Comparison of ENCODE assay signal across 8 mouse cellular contexts in the genomic region with DNA sequence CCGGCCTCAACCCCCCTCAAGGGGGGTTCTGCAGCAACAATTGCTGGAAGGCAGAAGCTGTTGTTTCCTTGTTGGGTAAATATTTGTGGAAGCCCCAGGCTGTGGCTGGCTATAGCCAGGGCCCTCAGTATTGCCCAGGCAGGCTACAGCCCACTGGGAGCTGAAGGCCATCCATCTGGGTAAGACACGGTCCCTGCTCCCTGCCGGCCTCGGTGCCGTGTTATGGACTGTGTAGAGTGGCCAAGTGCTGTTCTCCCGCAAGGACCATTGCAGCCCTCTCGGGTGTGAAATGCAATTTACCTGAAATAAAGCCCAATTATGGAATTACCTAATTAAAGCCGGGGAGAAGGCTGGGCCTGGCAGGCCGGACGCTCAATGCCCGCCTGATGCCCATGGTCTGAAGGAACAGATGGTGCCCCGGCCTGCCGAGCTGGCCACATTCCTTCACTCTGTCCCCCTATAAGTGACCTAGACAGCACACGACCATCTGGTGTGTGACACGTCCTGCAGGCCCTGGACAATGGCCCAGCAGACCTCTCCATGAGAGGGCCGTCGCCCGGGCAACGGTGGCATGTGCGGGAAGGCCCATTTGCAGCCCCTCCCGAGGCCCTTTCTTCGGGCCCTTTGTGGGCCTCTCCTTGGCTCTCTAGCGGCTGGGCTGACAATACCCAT. TPM values are rescaled to one million over a fixed set of nuclear protein-coding genes. Genes with fewer than 3 reads are reported as not detected.
A peak's percentile ranks its signal among the peaks of the same experiment; 100 is the strongest.
DNase-seq lines count a peak whose midpoint lies in the region; ATAC-seq lines count a peak whose summit lies in the region.

No protein-coding gene starts in this region.

- no peak overlapping the region for H3K9ac ChIP-seq in kidney, embryonic 16.5 days (replicated peaks; ENCODE audit: low read length)
- no peak overlapping the region for H3K9ac ChIP-seq in neural tube, embryonic 12.5 days

- H3K4me2 ChIP-seq in kidney, embryonic 16.5 days (replicated peaks; ENCODE audit: low read depth, low read length): no peak overlapping the region
- H3K4me2 ChIP-seq in neural tube, embryonic 12.5 days (replicated peaks): peak overlapping the region; percentile 24; the same call in 1 of the 2 replicates

- no peak overlapping the region for H3K4me3 ChIP-seq in kidney, embryonic 16.5 days (ENCODE audit: low read length)
- H3K4me3 ChIP-seq in hindbrain, embryonic 10.5 days: peak overlapping the region; percentile 32
- H3K4me3 ChIP-seq in neural tube, embryonic 12.5 days: no peak overlapping the region

- H3K4me1 ChIP-seq in kidney, embryonic 16.5 days (ENCODE audit: insufficient read depth, low read length): peaks cover 4% of the 10 kb centered on the region; the same call in 1 of the 2 replicates
- peaks cover 46% of the 10 kb centered on the region for H3K4me1 ChIP-seq in hindbrain, embryonic 10.5 days (replicated peaks)
- peaks cover 30% of the 10 kb centered on the region for H3K4me1 ChIP-seq in neural tube, embryonic 12.5 days

- no peaks in the 10 kb centered on the region for H3K36me3 ChIP-seq in kidney, embryonic 16.5 days (ENCODE audit: insufficient read depth, low read length)
- no peaks in the 10 kb centered on the region for H3K36me3 ChIP-seq in hindbrain, embryonic 10.5 days
- H3K36me3 ChIP-seq in neural tube, embryonic 12.5 days: no peaks in the 10 kb centered on the region

- no peaks in the 10 kb centered on the region for H3K27me3 ChIP-seq in kidney, embryonic 16.5 days (ENCODE audit: insufficient read depth, low read length)
- peaks cover 82% of the 10 kb centered on the region for H3K27me3 ChIP-seq in hindbrain, embryonic 10.5 days (ENCODE audit: insufficient read depth, poor library complexity, severe bottlenecking)
- H3K27me3 ChIP-seq in neural tube, embryonic 12.5 days (replicated peaks): peaks cover 2% of the 10 kb centered on the region; the same call in 1 of the 2 replicates

- ATAC-seq in kidney, embryonic 16.5 days (ENCODE audit: low FRiP score, low TSS enrichment): peak; percentile 35; the same call in 1 of the 2 replicates
- peak; percentile 88 for ATAC-seq in neural tube, embryonic 12.5 days (ENCODE audit: low FRiP score, low read depth)

- DNase-seq in kidney, adult 18-20 months: no peak
- DNase-seq in cerebellum, adult 9-10 months: peak; percentile 98
- peak; percentile 90 for DNase-seq in hindbrain, embryonic 10.5 days (ENCODE audit: low spot score)
- DNase-seq in adipocyte (ENCODE audit: low spot score): no peak
- no peak for DNase-seq in thymus, postnatal 4 days
- DNase-seq in heart, postnatal 36 days: no peak

- H3K27ac ChIP-seq in kidney, embryonic 16.5 days (ENCODE audit: low read length): no peak overlapping the region
- H3K27ac ChIP-seq in hindbrain, embryonic 10.5 days: peak overlapping the region; percentile 91
- H3K27ac ChIP-seq in neural tube, embryonic 12.5 days: no peak overlapping the region

- intact Hi-C loops in heart, postnatal 36 days (cut with DNase I): no loop called here

- H3K9me3 ChIP-seq in kidney, embryonic 16.5 days (ENCODE audit: low read length): no peaks in the 10 kb centered on the region
- H3K9me3 ChIP-seq in hindbrain, embryonic 10.5 days: no peaks in the 10 kb centered on the region
- no peaks in the 10 kb centered on the region for H3K9me3 ChIP-seq in neural tube, embryonic 12.5 days

- WGBS in kidney, embryonic 16.5 days: 50% methylated on average over 23 of the region's 23 CpGs
- 33% methylated on average over 23 of the region's 23 CpGs for WGBS in hindbrain, embryonic 10.5 days
- WGBS in neural tube, embryonic 12.5 days: 10% methylated on average over 23 of the region's 23 CpGs

RNA-seq across cellular contexts. Expression of gene Cdkn1c, which starts 32.6 kb away (rescaled TPM):
- polyA plus RNA-seq in kidney, embryonic 16.5 days (2015; fragmentation: Nextera tagmentation; extraction: Ambion mirVana): 675 and 814 TPM in 2 replicates
- 438 and 682 TPM in 2 replicates for polyA plus RNA-seq in hindbrain, embryonic 10.5 days (2016; fragmentation: Nextera tagmentation; extraction: Ambion mirVana)
- polyA plus RNA-seq in neural tube, embryonic 12.5 days (2016; fragmentation: Nextera tagmentation; extraction: Ambion mirVana): 1,329 and 1,332 TPM in 2 replicates
- total RNA-seq in heart, postnatal 36 days (2021): 10 to 100 TPM; 30.8 to 44.2 TPM

RNA-seq across cellular contexts. Expression of gene Slc22a18, which starts 45.3 kb away (rescaled TPM):
- 7.2 and 8.3 TPM in 2 replicates for polyA plus RNA-seq in kidney, embryonic 16.5 days (2015; fragmentation: Nextera tagmentation; extraction: Ambion mirVana)
- polyA plus RNA-seq in hindbrain, embryonic 10.5 days (2016; fragmentation: Nextera tagmentation; extraction: Ambion mirVana): 0.39 and 0.58 TPM in 2 replicates
- 0.52 and 0.85 TPM in 2 replicates for polyA plus RNA-seq in neural tube, embryonic 12.5 days (2016; fragmentation: Nextera tagmentation; extraction: Ambion mirVana)
- under 1 TPM; 0.33 to 0.54 TPM for total RNA-seq in heart, postnatal 36 days (2021)

Comparison
In these comparisons a context has a peak if more than half of its experiments do, and no peak if none do; other contexts are left out.
1. DNase-seq: peak in cerebellum, adult 9-10 months (single experiment) and hindbrain, embryonic 10.5 days (single experiment); none in kidney, adult 18-20 months (single experiment), adipocyte (single experiment), thymus, postnatal 4 days (single experiment) and heart, postnatal 36 days (0 of 2).